Mouse (Mus musculus) CD4-positive naive resting alpha-beta T cell, adult 76 days (primary cell): Measurements from ENCODE around the gene Gm1110. TPM values are rescaled to one million over a fixed set of nuclear protein-coding genes. Genes with fewer than 3 reads are reported as not detected.

Source experiments
- total RNA-seq: library from RNA; stranded (reverse); gene quantifications from one replicate; pipeline ENCODE4 v1.2.4, GENCODE M21; 2023

Gene Gm1110
- total RNA-seq: not detected

DNA sequence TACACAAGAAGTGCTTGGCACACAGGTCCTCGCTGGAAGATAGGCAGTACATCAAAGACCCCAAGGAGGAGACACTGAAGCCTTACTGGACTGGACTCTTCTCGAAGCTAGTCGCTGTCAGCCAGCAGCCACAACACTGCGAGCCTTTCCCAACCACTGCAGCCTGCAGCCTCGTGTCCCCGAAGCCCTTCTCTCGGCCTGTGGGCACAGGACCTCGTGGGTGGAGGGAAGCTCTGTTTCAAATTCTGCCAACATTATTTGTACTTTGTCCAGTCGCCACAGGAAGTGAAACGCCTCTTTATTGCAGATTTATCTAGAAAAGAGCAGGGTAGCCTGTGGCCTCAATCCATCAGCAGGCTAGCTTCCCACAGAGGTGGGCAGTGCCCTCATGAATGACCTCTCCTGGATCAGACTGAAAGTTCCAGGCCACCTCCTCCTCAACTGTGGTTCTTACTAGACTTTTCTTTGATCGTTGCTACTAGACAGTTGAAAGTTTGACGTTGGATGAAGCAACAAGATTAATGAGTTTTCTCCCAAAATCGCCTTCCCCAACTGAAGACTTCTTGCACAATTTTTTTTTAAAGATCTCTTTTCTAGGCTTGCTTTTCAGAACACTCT, at the start of gene Gm1110:
Gene Gm1110 (minus strand): TSS at position 203 of the 618 bp plus-strand sequence.

DNA sequence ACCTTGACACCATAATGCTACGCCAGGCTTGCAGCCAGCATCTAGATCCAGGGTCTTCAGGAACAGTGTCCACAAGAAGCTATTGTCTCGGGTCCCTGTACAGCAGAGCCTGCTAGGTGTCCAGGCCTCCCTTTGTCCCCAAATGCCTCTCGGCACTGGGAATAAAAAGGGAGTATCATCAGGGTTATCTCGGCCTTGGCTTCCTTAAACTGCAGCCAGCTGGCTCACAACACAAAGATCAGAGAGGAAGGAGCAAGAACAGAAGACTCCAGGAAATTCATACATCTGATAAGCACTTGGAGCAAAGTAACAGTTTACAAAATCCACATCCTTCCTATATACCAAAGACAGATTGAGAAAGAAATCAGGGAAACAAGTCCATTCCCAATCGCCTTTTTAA, 62.2 kb downstream of the Gm1110 start, which contains the start of gene Glb1l3:
Gene Glb1l3 (minus strand): TSS at position 140 of the 400 bp plus-strand sequence.

Other genes starting within 250 kb of the Gm1110 start
- gene B3gat1, start 189.4 kb downstream of the Gm1110 start, total RNA-seq: not detected
- not detected for gene Glb1l2, start 116.6 kb downstream of the Gm1110 start, total RNA-seq
- gene Glb1l3, start 62.2 kb downstream of the Gm1110 start, total RNA-seq: not detected
- gene Acad8, start 76.5 kb upstream of the Gm1110 start, total RNA-seq: 22.3 TPM
- gene Thyn1, start 76.6 kb upstream of the Gm1110 start, total RNA-seq: 22.6 TPM
- gene Vps26b, start 107.0 kb upstream of the Gm1110 start, total RNA-seq: 34.6 TPM
- gene Ncapd3, start 107.1 kb upstream of the Gm1110 start, total RNA-seq: 56.8 TPM
- not detected for gene Jam3, start 232.3 kb upstream of the Gm1110 start, total RNA-seq